Mouse (Mus musculus) spleen, adult 2 months (tissue): ENCODE measurements around the gene Rassf7. TPM values are rescaled to one million over a fixed set of nuclear protein-coding genes. Genes with fewer than 3 reads are reported as not detected.
"Not testable (repeated sequence)": the region's sequence is repeated elsewhere in the genome, so short reads cannot be mapped to it uniquely, and the experiment has no call there.

Experiments used
- DNase-seq, 2 experiments: peaks; one replicate each; pipeline versions ENCODE4 v3.0.0 to v3.0.0-alpha.2; 2012 to 2021; ENCODE audit warnings: low spot score in 2 of 2, low read depth in 1 of 2
- H3K27ac ChIP-seq: fragments of 200-500 bp; 2 replicates; pipeline ENCODE4 v1.5.1; 2012; ENCODE audit warnings: low read length, inconsistent platforms; ENCODE audit not compliant: insufficient read depth
- H3K27me3 ChIP-seq: fragments of 200-500 bp; 2 replicates; pipeline ENCODE4 v1.6.1; 2012; ENCODE audit warnings: mild to moderate bottlenecking, moderate library complexity, low read length, inconsistent platforms; ENCODE audit not compliant: control insufficient read depth, insufficient read depth
- H3K36me3 ChIP-seq: fragments of 200-500 bp; 2 replicates; pipeline ENCODE4 v1.6.1; 2012; ENCODE audit warnings: mild to moderate bottlenecking, low read length, inconsistent platforms; ENCODE audit not compliant: control insufficient read depth, insufficient read depth
- H3K4me1 ChIP-seq: fragments of 200-500 bp; 2 replicates; pipeline ENCODE4 v1.6.1; 2011; ENCODE audit warnings: inconsistent platforms; ENCODE audit not compliant: control insufficient read depth, insufficient read depth, insufficient read length
- H3K4me3 ChIP-seq: fragments of 200-500 bp; 2 replicates; pipeline ENCODE4 v1.5.1; 2011; ENCODE audit warnings: mild to moderate bottlenecking, inconsistent platforms; ENCODE audit not compliant: insufficient read depth, insufficient read length; ENCODE audit errors: extremely low read depth
- CTCF ChIP-seq: fragments of 200-500 bp; IDR thresholded peaks from 2 replicates; pipeline ENCODE4 v1.5.1; 2011; ENCODE audit warnings: mild to moderate bottlenecking, inconsistent platforms; ENCODE audit not compliant: insufficient read depth, insufficient read length, insufficient replicate concordance; ENCODE audit errors: extremely low read depth
- POLR2A ChIP-seq: fragments of 200-500 bp; IDR thresholded peaks from 2 replicates; pipeline ENCODE4 v1.6.1; 2011; ENCODE audit warnings: low read depth, low read length, inconsistent platforms
- WGBS: fragments of 180-500 bp; shearing (Covaris S2); methylation state at CpG from one replicate; pipeline ENCODE4 v1.1.7; 2018; 5-methylcytosine and 5-hydroxymethylcytosine counted together
- polyA plus RNA-seq: library from polyadenylated mRNA; depleted of rRNA; stranded (reverse); fragments of >200 nt; gene quantifications from 2 replicates; pipeline ENCODE4 v1.2.3, GENCODE M21; 2012

Rassf7 gene
- polyA plus RNA-seq, 1 experiment, result 13.0 TPM

DNA sequence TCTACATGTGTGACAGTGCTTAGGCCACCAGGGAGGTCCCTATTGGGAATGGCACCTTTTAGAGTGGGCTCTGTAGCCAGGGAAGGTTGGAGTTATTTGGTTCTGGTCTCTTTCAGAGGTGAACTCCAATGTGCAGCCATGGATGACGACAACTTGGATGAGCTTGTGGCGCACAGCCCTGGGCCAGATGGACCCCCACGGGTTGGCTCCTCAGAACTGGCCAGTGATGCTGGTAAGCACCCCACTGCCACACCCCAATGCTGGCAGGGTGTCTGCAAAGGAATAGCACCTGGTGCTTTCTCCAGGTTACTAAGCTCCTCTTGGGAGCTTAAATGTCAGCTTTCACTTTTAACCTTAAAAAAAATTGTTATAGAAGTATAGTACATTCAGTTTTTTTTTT, 15.5 kb downstream of the Rassf7 start:
- TF ChIP-seq CTCF (no peak), POLR2A (no peak)
- no peak for DNase-seq
- Histone ChIP-seq H3K4me1 (peaks cover 12% of the 10 kb centered on the region), H3K27me3 (no peaks in the 10 kb centered on the region), H3K4me3 (no peak overlapping the region), H3K36me3 (peaks cover 18% of the 10 kb centered on the region), H3K27ac (no peak overlapping the region)
- 90% methylated on average over 3 of the region's 3 CpGs for WGBS

DNA sequence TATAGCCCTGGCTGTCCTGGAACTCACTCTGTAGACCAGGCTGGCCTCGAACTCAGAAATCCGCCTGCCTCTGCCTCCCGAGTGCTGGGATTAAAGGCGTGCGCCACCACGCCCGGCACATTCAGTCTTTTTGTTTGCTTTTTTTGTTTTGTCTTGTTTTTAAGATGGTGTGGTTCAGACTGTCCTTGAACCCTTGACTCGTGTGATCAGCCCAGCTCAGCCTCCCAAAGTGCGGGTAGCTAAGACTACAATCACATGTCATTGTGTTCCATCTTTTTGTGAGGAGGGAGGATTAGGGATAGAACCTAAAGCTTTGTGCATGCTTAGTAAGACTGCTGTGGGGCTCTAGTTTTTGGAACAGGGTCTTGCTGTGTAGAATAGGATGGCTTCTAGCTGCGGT, 15.9 kb downstream of the Rassf7 start:
- DNase-seq, result no peak
- H3K4me3 ChIP-seq, result no peak overlapping the region
- peaks cover 19% of the 10 kb centered on the region for H3K36me3 ChIP-seq
- H3K27ac ChIP-seq, result no peak overlapping the region
- H3K27me3 ChIP-seq, result no peaks in the 10 kb centered on the region
- 98% methylated on average over 10 of the region's 10 CpGs for WGBS
- TF ChIP-seq CTCF (no peak), POLR2A (no peak)
- peaks cover 12% of the 10 kb centered on the region for H3K4me1 ChIP-seq

DNA sequence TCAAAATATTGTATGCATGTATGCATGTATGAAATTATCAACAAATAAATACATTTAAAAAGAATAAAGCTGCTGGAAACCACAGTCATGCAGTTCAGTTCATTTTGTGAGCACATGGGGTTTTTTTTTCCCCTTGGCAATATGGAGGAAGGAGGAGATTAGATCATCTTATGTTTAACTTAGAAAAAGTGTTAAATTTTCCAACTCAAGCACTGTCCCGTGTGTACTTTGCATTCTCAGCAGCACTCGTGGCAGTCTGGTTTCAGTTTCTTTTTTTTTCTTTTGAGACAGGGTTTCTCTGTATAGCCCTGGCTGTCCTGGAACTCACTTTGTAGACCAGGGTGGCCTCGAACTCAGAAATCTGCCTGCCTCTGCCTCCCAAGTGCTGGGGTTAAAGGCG, 34.8 kb downstream of the Rassf7 start:
- DNase-seq, H3K27me3 ChIP-seq, H3K4me1 ChIP-seq, H3K4me3 ChIP-seq, H3K27ac ChIP-seq: not testable (repeated sequence)
- H3K36me3 ChIP-seq, result peaks cover 48% of the 10 kb centered on the region
- WGBS, result 76% methylated on average over 4 of the region's 4 CpGs

DNA sequence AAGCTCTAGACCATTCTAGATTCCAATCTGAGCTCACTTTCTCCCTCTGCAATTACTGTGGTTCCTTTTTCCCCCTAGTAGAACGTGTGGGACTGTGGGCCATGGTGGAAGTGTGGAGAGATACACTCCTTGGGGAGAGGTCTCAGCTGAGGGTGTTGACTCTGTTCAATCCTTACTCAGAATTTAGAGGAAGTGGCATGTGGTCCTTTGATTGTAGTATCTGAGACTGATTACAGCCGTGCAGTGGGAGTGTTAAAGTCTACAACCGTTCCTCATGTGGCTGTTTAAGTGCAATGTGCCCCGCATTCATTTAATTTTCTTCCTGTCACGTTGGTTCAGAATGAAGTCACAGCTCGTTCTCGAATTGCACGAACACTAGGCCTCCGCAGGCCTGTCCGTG, 40.5 kb downstream of the Rassf7 start:
- no peak overlapping the region for H3K27ac ChIP-seq
- DNase-seq, result no peak
- H3K36me3 ChIP-seq, result peaks cover 65% of the 10 kb centered on the region
- no peaks in the 10 kb centered on the region for H3K27me3 ChIP-seq
- whole genome bisulfite sequencing, result 91% methylated on average over 10 of the region's 10 CpGs
- no peak overlapping the region for H3K4me3 ChIP-seq
- TF ChIP-seq CTCF, result no peak
- no peak for TF ChIP-seq POLR2A
- H3K4me1 ChIP-seq, result no peaks in the 10 kb centered on the region

DNA sequence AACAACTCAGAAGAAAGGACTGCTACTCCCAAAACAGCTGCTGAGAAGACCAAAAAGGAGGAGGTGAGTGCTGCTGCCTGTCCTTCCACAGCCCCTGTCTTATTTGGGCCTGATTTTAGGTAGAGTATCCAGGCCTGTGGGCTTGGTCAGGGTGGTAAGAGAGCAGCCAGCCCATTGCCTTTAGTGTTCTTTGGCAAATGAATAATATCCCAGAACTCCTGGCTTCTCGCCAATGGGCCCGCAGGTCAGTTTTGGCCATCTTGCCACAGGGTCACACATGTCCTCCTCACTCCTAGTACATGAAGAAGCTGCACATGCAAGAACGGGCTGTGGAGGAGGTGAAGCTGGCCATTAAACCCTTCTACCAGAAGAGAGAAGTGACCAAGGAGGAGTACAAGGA, 45.8 kb downstream of the Rassf7 start:
- Histone ChIP-seq H3K4me3 (no peak overlapping the region), H3K4me1 (peaks cover 11% of the 10 kb centered on the region; the same call in 1 of the 2 replicates), H3K27ac (no peak overlapping the region), H3K27me3 (no peaks in the 10 kb centered on the region), H3K36me3 (peaks cover 71% of the 10 kb centered on the region)
- WGBS, result 92% methylated on average over 3 of the region's 3 CpGs
- no peak for DNase-seq
- TF ChIP-seq CTCF (no peak), POLR2A (no peak)

DNA sequence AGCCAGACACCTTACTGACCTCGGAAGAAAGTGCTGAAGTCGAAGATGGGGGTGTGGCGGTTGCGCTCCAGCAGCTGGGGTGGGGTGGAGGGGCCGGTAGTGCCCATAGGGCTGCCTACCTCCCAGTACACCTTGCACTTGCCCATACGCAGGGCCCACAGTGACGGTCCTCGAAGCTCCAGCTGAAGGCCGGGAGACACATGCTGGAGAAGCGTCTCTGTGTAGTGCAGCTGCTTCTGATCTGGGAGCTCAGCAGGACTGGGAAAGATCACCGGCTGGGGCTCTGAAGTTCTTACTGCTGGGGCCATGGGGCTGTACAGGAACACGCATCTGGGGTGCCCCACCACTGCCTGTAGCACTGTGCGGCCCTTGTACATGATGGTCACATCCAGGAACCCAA, 48.0 kb downstream of the Rassf7 start:
- DNase-seq, result no peak
- TF ChIP-seq CTCF (no peak), POLR2A (no peak)
- Histone ChIP-seq H3K27me3 (no peaks in the 10 kb centered on the region), H3K36me3 (peaks cover 51% of the 10 kb centered on the region), H3K4me1 (peaks cover 13% of the 10 kb centered on the region; the same call in 1 of the 2 replicates), H3K4me3 (no peak overlapping the region), H3K27ac (no peak overlapping the region)
- 96% methylated on average over 13 of the region's 13 CpGs for WGBS

DNA sequence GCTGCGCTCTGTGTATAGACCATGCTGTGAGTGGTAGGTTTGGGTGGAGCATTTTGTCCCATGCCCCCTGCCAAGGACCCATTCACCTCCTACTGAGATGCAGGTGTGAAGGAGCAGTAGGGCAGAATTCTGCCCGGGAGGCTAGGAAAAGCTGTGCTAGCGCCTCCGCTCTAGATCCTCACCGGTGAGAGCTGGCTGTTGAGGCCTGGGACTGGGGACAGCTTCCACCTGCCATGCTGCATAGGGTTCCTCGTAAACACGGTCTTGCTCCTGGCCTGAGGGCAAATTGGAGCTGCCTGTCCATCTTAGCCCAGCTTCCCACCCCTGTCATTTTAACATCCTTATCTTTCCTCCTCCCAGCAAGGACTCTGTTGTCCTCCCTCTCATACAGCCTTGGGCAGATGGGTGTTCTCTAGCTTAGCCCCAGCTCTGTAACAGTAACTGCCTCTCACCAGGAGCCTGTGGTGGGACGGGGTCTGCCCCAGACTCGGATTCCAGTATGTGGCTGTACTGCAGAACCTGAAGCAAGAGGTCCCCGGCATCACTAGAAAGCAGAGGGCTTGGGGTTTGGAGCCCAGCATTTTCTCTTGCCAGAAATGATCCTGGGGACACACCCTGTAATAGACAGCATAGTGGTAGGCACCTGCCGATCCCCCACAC, 48.5 kb downstream of the Rassf7 start:
- H3K27me3 ChIP-seq, result no peaks in the 10 kb centered on the region
- no peak for TF ChIP-seq POLR2A
- TF ChIP-seq CTCF, result no peak
- WGBS, result 79% methylated on average over 11 of the region's 11 CpGs
- DNase-seq, result no peak
- peaks cover 45% of the 10 kb centered on the region for H3K36me3 ChIP-seq
- no peak overlapping the region for H3K4me3 ChIP-seq
- no peak overlapping the region for H3K27ac ChIP-seq
- peaks cover 15% of the 10 kb centered on the region for H3K4me1 ChIP-seq
